Mouse (Mus musculus): ENCODE data around the gene Map9. TPM values are rescaled to one million over a fixed set of nuclear protein-coding genes. Genes with fewer than 3 reads are reported as not detected.
"Not testable (repeated sequence)": the region's sequence is repeated elsewhere in the genome, so short reads cannot be mapped to it uniquely, and the experiment has no call there.

Map9 gene
- polyA plus RNA-seq, 1 experiment = 0.49 TPM

DNA sequence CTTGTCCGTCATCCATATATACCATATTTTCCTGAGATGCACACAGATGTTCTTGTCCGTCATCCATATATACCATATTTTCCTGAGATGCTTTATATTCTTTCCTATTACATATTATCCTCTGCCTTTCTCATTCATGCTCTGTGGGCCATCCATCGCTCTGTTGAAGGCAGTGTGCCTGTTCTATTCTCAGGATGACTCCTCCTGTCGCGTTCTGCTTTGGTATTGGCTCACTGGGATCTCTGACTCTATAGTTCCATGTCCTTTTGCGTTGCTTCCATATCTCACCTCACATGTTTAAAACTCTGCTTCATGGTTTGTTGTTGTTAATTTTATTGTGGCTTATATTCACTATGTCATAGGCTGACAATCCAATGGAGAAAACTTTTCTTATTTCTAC lies 48.0 kb downstream of the Map9 start:
- DNase-seq = no peak
- Histone ChIP-seq H3K27ac (ENCODE audit: control insufficient read depth, insufficient read depth, low read length) (no peak overlapping the region), H3K4me1 (replicated peaks; ENCODE audit: control insufficient read depth, insufficient read depth, low read length) (no peaks in the 10 kb centered on the region), H3K27me3 (ENCODE audit: control insufficient read depth, insufficient read depth, low read length) (no peaks in the 10 kb centered on the region), H3K4me3 (ENCODE audit: control insufficient read depth, insufficient read depth, low read length) (no peak overlapping the region), H3K36me3 (ENCODE audit: control insufficient read depth, insufficient read depth, low read length) (no peaks in the 10 kb centered on the region)
- 93% methylated on average over 6 of the region's 6 CpGs for WGBS
- TF ChIP-seq POLR2A (IDR thresholded peaks at IDR 0.05; ENCODE audit: control insufficient read depth, extremely low read depth, insufficient read depth, low read length, poor library complexity) (no peak), CTCF (IDR thresholded peaks at IDR 0.05; ENCODE audit: borderline replicate concordance, control insufficient read depth, extremely low read depth, insufficient read depth, low read length, poor library complexity) (no peak)

- Histone ChIP-seq H3K27me3 (ENCODE audit: control insufficient read depth, insufficient read depth, low read length) (no peaks in the 10 kb centered on the region), H3K4me3 (ENCODE audit: control insufficient read depth, insufficient read depth, low read length) (no peak overlapping the region), H3K4me1 (replicated peaks; ENCODE audit: control insufficient read depth, insufficient read depth, low read length) (no peaks in the 10 kb centered on the region), H3K36me3 (ENCODE audit: control insufficient read depth, insufficient read depth, low read length) (no peaks in the 10 kb centered on the region), H3K27ac (ENCODE audit: control insufficient read depth, insufficient read depth, low read length) (no peak overlapping the region)
- 89% methylated on average over 3 of the region's 3 CpGs for WGBS
- TF ChIP-seq CTCF (IDR thresholded peaks at IDR 0.05; ENCODE audit: borderline replicate concordance, control insufficient read depth, extremely low read depth, insufficient read depth, low read length, poor library complexity) (no peak), POLR2A (IDR thresholded peaks at IDR 0.05; ENCODE audit: control insufficient read depth, extremely low read depth, insufficient read depth, low read length, poor library complexity) (no peak)
- DNase-seq = no peak
These were observed 48.5 kb downstream of the Map9 start for GRCm38 (mm10) chr3:82406336-82406735.

GRCm38 (mm10) chr3:82407432-82407831 lies 49.6 kb downstream of the Map9 start:
- 47% methylated on average over 2 of the region's 2 CpGs for WGBS
- Histone ChIP-seq H3K36me3 (ENCODE audit: control insufficient read depth, insufficient read depth, low read length) (no peaks in the 10 kb centered on the region), H3K4me3 (ENCODE audit: control insufficient read depth, insufficient read depth, low read length) (no peak overlapping the region), H3K27ac (ENCODE audit: control insufficient read depth, insufficient read depth, low read length) (no peak overlapping the region), H3K4me1 (replicated peaks; ENCODE audit: control insufficient read depth, insufficient read depth, low read length) (no peaks in the 10 kb centered on the region), H3K27me3 (ENCODE audit: control insufficient read depth, insufficient read depth, low read length) (no peaks in the 10 kb centered on the region)
- no peak for DNase-seq
- no peak for TF ChIP-seq CTCF (IDR thresholded peaks at IDR 0.05; ENCODE audit: borderline replicate concordance, control insufficient read depth, extremely low read depth, insufficient read depth, low read length, poor library complexity)
- no peak for TF ChIP-seq POLR2A (IDR thresholded peaks at IDR 0.05; ENCODE audit: control insufficient read depth, extremely low read depth, insufficient read depth, low read length, poor library complexity)

DNA sequence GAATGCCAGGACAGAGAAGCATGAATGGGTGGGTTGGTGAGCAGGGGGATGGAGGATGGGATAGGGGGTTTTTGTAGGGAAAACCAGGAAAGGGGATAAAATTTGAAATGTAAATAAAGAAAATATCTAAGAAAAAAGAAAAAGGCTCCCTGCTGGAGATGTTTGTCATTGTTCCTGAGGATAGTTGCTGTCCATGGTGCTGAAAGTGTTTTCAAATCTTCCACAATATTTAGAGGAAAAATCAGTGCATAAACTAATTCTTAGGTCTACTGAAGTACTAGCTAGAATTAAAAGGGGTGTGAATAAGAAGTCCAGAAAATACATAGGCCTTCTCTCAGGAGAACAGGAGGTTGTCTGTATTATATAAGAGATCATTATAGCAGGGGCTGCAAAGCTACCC lies 54.6 kb downstream of the Map9 start:
- H3K27ac ChIP-seq (ENCODE audit: control insufficient read depth, insufficient read depth, low read length) = no peak overlapping the region
- no peak overlapping the region for H3K4me3 ChIP-seq (ENCODE audit: control insufficient read depth, insufficient read depth, low read length)
- no peak for DNase-seq
- H3K36me3 ChIP-seq (ENCODE audit: control insufficient read depth, insufficient read depth, low read length) = no peaks in the 10 kb centered on the region
- no peaks in the 10 kb centered on the region for H3K27me3 ChIP-seq (ENCODE audit: control insufficient read depth, insufficient read depth, low read length)
- no peaks in the 10 kb centered on the region for H3K4me1 ChIP-seq (replicated peaks; ENCODE audit: control insufficient read depth, insufficient read depth, low read length)
- TF ChIP-seq CTCF (IDR thresholded peaks at IDR 0.05; ENCODE audit: borderline replicate concordance, control insufficient read depth, extremely low read depth, insufficient read depth, low read length, poor library complexity) (no peak), POLR2A (IDR thresholded peaks at IDR 0.05; ENCODE audit: control insufficient read depth, extremely low read depth, insufficient read depth, low read length, poor library complexity) (no peak)

GRCm38 (mm10) chr3:82417958-82418357 lies 60.1 kb downstream of the Map9 start:
- H3K27ac ChIP-seq (ENCODE audit: control insufficient read depth, insufficient read depth, low read length) = no peak overlapping the region
- WGBS = 90% methylated on average over 3 of the region's 3 CpGs
- no peak overlapping the region for H3K4me3 ChIP-seq (ENCODE audit: control insufficient read depth, insufficient read depth, low read length)
- no peak for DNase-seq
- TF ChIP-seq POLR2A (IDR thresholded peaks at IDR 0.05; ENCODE audit: control insufficient read depth, extremely low read depth, insufficient read depth, low read length, poor library complexity) (no peak), CTCF (IDR thresholded peaks at IDR 0.05; ENCODE audit: borderline replicate concordance, control insufficient read depth, extremely low read depth, insufficient read depth, low read length, poor library complexity) (no peak)
- H3K27me3 ChIP-seq (ENCODE audit: control insufficient read depth, insufficient read depth, low read length) = no peaks in the 10 kb centered on the region
- no peaks in the 10 kb centered on the region for H3K4me1 ChIP-seq (replicated peaks; ENCODE audit: control insufficient read depth, insufficient read depth, low read length)
- no peaks in the 10 kb centered on the region for H3K36me3 ChIP-seq (ENCODE audit: control insufficient read depth, insufficient read depth, low read length)

- H3K36me3 ChIP-seq (ENCODE audit: control insufficient read depth, insufficient read depth, low read length) = no peaks in the 10 kb centered on the region
- H3K27ac ChIP-seq (ENCODE audit: control insufficient read depth, insufficient read depth, low read length) = no peak overlapping the region
- no peak for DNase-seq
- TF ChIP-seq POLR2A (IDR thresholded peaks at IDR 0.05; ENCODE audit: control insufficient read depth, extremely low read depth, insufficient read depth, low read length, poor library complexity) (no peak), CTCF (IDR thresholded peaks at IDR 0.05; ENCODE audit: borderline replicate concordance, control insufficient read depth, extremely low read depth, insufficient read depth, low read length, poor library complexity) (no peak)
- no peak overlapping the region for H3K4me3 ChIP-seq (ENCODE audit: control insufficient read depth, insufficient read depth, low read length)
- WGBS = 93% methylated on average over 8 of the region's 8 CpGs
- H3K4me1 ChIP-seq (replicated peaks; ENCODE audit: control insufficient read depth, insufficient read depth, low read length) = no peaks in the 10 kb centered on the region
- no peaks in the 10 kb centered on the region for H3K27me3 ChIP-seq (ENCODE audit: control insufficient read depth, insufficient read depth, low read length)
These were observed 77.5 kb downstream of the Map9 start for GRCm38 (mm10) chr3:82435351-82435750.

DNA sequence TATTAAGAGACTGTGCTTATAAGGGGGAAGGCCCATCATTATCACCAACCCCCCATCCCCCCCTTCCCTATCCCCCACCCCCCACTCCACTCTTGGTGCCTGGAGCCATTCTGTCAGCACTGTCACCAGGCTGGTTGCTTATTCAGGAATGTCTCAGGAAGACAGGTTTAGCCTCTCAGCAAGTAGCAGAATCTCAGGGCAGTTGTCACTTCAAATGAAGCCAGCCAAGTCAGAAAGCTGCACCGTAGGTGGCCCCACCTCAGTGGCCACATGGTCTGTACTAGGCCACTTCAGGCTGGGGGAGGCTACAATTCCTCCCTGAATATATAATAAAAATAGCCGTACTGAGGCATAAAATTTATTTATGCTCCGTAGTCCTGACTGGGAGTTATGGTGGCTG lies 83.1 kb downstream of the Map9 start:
- TF ChIP-seq CTCF (IDR thresholded peaks at IDR 0.05; ENCODE audit: borderline replicate concordance, control insufficient read depth, extremely low read depth, insufficient read depth, low read length, poor library complexity) = no peak
- TF ChIP-seq POLR2A (IDR thresholded peaks at IDR 0.05; ENCODE audit: control insufficient read depth, extremely low read depth, insufficient read depth, low read length, poor library complexity) = no peak

DNA sequence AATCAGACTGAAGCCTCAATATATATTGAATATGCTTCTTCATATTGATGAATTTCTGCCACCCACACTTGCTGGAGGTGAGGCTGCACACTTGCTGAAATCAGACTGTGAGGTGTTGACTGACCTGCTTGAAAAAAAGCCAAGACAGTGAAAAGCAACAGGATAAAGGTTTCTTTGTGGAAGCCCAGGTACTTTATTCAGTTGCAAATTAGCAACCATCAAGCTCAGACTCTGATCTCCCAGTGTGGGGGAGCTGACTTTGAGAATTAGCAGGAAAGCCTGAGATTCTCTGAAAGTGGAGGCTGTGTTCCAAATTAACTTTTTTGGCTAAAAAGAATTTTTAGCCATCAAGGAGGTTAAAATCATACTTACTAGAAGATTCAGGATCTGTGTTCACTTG lies 83.8 kb downstream of the Map9 start:
- H3K27ac ChIP-seq (ENCODE audit: control insufficient read depth, insufficient read depth, low read length) = not testable (repeated sequence)

More for the DNA sequence above, 83.1 kb downstream of the Map9 start:
- Histone ChIP-seq H3K27me3 (ENCODE audit: control insufficient read depth, insufficient read depth, low read length) (no peaks in the 10 kb centered on the region), H3K4me3 (ENCODE audit: control insufficient read depth, insufficient read depth, low read length) (no peak overlapping the region), H3K27ac (ENCODE audit: control insufficient read depth, insufficient read depth, low read length) (no peak overlapping the region), H3K4me1 (replicated peaks; ENCODE audit: control insufficient read depth, insufficient read depth, low read length) (no peaks in the 10 kb centered on the region), H3K36me3 (ENCODE audit: control insufficient read depth, insufficient read depth, low read length) (no peaks in the 10 kb centered on the region)
- 67% methylated on average over 3 of the region's 3 CpGs for WGBS
- DNase-seq = no peak

More for the DNA sequence above, 83.8 kb downstream of the Map9 start:
- H3K36me3 ChIP-seq (ENCODE audit: control insufficient read depth, insufficient read depth, low read length); H3K4me3 ChIP-seq (ENCODE audit: control insufficient read depth, insufficient read depth, low read length); H3K27me3 ChIP-seq (ENCODE audit: control insufficient read depth, insufficient read depth, low read length); DNase-seq; H3K4me1 ChIP-seq (replicated peaks; ENCODE audit: control insufficient read depth, insufficient read depth, low read length): not testable (repeated sequence)

Measured in thymus, adult 2 months (tissue).